16 mouse cellular contexts compared by ENCODE assay signal in genomic region chr3:83958951-83959681, GRCm38 (mm10).
"Had no signal": no experiment of that assay in that cellular context is flagged by ENCODE, and none has a peak within 500 bp of the region (broad histone marks: within the 10 kb centered on the region; RNA-seq: fewer than 3 reads in every experiment).

No protein-coding gene starts in this region.

- DNase-seq: kidney, adult 2 months; kidney, postnatal 25 days; liver, embryonic 13.5 days; liver, postnatal 0 days; midbrain, embryonic 14.5 days; retina, postnatal 1 day; right cerebral cortex, postnatal 4 days; spleen, adult 18-20 months; thymus, adult 2 months; thymus, postnatal 25 days had no signal

- H3K27me3 ChIP-seq: limb, embryonic 15.5 days; liver, embryonic 13.5 days; neural tube, embryonic 12.5 days had no signal

- H3K4me2 ChIP-seq: limb, embryonic 15.5 days; liver, embryonic 13.5 days; neural tube, embryonic 12.5 days had no signal

- H3K4me3 ChIP-seq: left cerebral cortex, adult 2 months; limb, embryonic 15.5 days; liver, embryonic 13.5 days; midbrain, embryonic 10.5 days; myocyte; neural tube, embryonic 12.5 days had no signal

- H3K4me1 ChIP-seq: limb, embryonic 15.5 days; liver, embryonic 13.5 days; midbrain, embryonic 10.5 days; neural tube, embryonic 12.5 days had no signal

- H3K9ac ChIP-seq: limb, embryonic 15.5 days; liver, embryonic 13.5 days; liver, postnatal 0 days; neural tube, embryonic 12.5 days had no signal

- ATAC-seq: intestine, embryonic 16.5 days; liver, postnatal 0 days had no signal

- H3K9me3 ChIP-seq: limb, embryonic 15.5 days; liver, embryonic 13.5 days; midbrain, embryonic 10.5 days; neural tube, embryonic 12.5 days had no signal

- H3K27ac ChIP-seq: left cerebral cortex, adult 2 months; limb, embryonic 15.5 days; liver, embryonic 13.5 days; midbrain, embryonic 10.5 days; neural tube, embryonic 12.5 days had no signal
